Mouse (Mus musculus): ENCODE measurements around the gene Rilp.
"Not testable (repeated sequence)": the region's sequence is repeated elsewhere in the genome, so short reads cannot be mapped to it uniquely, and the experiment has no call there.

Gene Rilp

GRCm38 (mm10) chr11:75533314-75534015, 23.6 kb downstream of the Rilp start:
- in situ Hi-C loops (cut with MseI, MboI) = loop anchor here in 1 of 2 experiments (5.0 kb wide), 1 partner anchor 34 kb away; no protein-coding TSS in a partner anchor

- in situ Hi-C loops (cut with MseI, MboI) = loop anchor here in 1 of 2 experiments (5.0 kb wide), 1 partner anchor 33 kb away; no protein-coding TSS in a partner anchor
Observed at GRCm38 (mm10) chr11:75534286-75535033, 24.6 kb downstream of the Rilp start.

GRCm38 (mm10) chr11:75535106-75535795, 25.4 kb downstream of the Rilp start:
- in situ Hi-C loops (cut with MseI, MboI) = no loop called here

- in situ Hi-C loops (cut with MseI, MboI) = no loop called here
Observed at GRCm38 (mm10) chr11:75536255-75537024, 26.5 kb downstream of the Rilp start.

GRCm38 (mm10) chr11:75537025-75537414, 27.1 kb downstream of the Rilp start:
- in situ Hi-C loops (cut with MseI, MboI) = no loop called here

GRCm38 (mm10) chr11:75537491-75538183, 27.7 kb downstream of the Rilp start:
- in situ Hi-C loops (cut with MseI, MboI) = no loop called here

GRCm38 (mm10) chr11:75538184-75538969, 28.5 kb downstream of the Rilp start:
- in situ Hi-C loops (cut with MseI, MboI) = no loop called here

GRCm38 (mm10) chr11:75538970-75539299, 29.0 kb downstream of the Rilp start:
- in situ Hi-C loops (cut with MseI, MboI) = no loop called here

- in situ Hi-C loops (cut with MseI, MboI) = no loop called here
Observed at GRCm38 (mm10) chr11:75540209-75540608, 30.3 kb downstream of the Rilp start.

GRCm38 (mm10) chr11:75540710-75541581, 31.1 kb downstream of the Rilp start:
- in situ Hi-C loops (cut with MseI, MboI) = no loop called here

GRCm38 (mm10) chr11:75544713-75545112, 34.8 kb downstream of the Rilp start:
- in situ Hi-C loops (cut with MseI, MboI) = no loop called here

GRCm38 (mm10) chr11:75546057-75546456, 36.2 kb downstream of the Rilp start:
- in situ Hi-C loops (cut with MseI, MboI) = no loop called here

GRCm38 (mm10) chr11:75549658-75550111, 39.8 kb downstream of the Rilp start:
- in situ Hi-C loops (cut with MseI, MboI) = no loop called here

- in situ Hi-C loops (cut with MseI, MboI) = no loop called here
Observed at GRCm38 (mm10) chr11:75550200-75550946, 40.5 kb downstream of the Rilp start.

GRCm38 (mm10) chr11:75551321-75551720, 41.4 kb downstream of the Rilp start:
- in situ Hi-C loops (cut with MseI, MboI) = no loop called here

GRCm38 (mm10) chr11:75551961-75552441, 42.1 kb downstream of the Rilp start:
- in situ Hi-C loops (cut with MseI, MboI) = no loop called here

- in situ Hi-C loops (cut with MseI, MboI) = no loop called here
Observed at GRCm38 (mm10) chr11:75552906-75553482, 43.1 kb downstream of the Rilp start.

GRCm38 (mm10) chr11:75556006-75556405, 46.1 kb downstream of the Rilp start:
- in situ Hi-C loops (cut with MseI, MboI) = not testable (repeated sequence)

Measured in mouse trophoblast stem cell (cell line).